Mouse (Mus musculus) left cerebral cortex, adult 9 months (tissue): Measurements from ENCODE around the gene Birc6.

Experiments used
- DNase-seq, 2 experiments: peaks; one replicate each; pipeline ENCODE4 v3.0.0; 2022; ENCODE audit warnings: low spot score in 2 of 2

The Birc6 gene

DNA sequence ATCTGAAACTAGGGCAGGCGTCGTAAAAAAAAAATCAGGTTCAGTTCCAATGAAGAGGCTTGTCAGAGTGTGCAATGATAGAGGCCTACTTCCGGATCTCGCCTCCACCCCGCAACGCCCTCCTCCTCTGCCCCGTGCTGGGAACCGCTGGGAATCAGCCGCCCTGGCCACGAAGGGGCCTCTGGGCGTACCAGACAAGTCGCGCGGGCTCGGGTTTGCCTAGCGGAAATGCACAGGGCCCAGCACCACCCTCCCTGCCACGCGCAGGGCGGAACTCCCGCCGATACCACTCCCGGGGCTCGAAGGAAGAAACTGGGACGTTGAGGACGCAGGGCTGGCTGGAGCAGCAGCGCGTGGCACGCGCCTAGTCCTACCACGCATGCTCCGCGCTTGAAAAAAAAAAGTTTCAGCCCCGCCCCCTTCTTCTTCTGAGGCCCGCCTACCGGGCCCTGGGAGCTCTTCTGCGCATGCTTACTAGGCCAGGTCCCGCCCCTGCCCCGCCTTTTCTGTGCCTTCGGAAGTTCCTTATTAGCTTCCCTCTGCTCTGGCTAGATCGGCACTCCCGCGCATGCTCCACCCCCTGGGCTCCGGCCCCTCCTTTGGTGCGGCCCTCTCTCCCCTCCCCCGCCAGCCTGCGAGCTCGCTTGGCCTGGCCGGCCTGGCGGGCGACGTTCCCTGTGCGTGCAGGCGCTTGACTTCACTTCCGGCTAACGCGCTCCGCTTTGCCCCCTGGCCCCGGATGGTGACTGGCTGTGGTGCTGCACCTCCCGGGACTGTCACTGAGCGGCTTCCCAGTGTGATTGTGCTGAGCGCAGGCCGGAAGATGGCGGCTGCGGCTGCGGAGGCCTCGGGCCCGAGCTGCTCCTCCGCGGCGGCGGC lies at the start of gene Birc6:
Birc6 (plus strand) TSS at position 567 of the 879 bp plus-strand sequence.
- DNase-seq, result peak; percentile 100

DNA sequence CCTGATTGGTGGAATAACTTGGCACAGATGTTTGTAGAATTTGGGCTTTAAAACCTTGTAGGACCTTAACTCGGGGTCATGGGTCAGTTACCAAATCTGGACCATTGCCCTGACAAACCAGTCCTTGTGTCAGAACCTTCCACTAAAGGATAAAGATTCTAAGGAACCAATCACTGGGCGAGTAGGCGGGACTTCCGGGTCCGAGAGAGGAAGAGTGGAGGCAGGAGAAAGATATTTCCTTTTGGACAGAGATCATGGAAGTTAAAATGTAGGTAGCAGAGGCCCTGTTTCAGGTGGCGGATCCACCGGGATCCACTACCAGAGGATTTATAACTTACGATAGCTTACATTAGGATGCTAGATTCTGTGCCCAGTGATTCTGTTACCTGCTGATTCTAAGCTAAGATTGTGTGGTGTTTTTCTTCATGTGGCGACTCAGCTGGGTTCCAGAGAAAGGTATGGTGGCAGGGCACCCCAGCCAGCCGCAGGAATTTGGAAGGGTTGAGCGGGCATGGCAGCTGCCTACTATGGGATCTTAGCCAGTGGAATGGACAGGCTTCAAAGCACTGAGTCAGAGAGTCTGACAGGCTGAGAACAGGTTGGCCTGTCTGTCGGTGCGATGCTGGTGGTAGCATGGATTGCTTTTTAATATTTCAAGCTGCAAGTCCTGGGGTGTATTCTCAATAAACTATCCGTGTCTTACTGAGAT lies 47.6 kb upstream of the Birc6 start:
- DNase-seq, result no peak

DNA sequence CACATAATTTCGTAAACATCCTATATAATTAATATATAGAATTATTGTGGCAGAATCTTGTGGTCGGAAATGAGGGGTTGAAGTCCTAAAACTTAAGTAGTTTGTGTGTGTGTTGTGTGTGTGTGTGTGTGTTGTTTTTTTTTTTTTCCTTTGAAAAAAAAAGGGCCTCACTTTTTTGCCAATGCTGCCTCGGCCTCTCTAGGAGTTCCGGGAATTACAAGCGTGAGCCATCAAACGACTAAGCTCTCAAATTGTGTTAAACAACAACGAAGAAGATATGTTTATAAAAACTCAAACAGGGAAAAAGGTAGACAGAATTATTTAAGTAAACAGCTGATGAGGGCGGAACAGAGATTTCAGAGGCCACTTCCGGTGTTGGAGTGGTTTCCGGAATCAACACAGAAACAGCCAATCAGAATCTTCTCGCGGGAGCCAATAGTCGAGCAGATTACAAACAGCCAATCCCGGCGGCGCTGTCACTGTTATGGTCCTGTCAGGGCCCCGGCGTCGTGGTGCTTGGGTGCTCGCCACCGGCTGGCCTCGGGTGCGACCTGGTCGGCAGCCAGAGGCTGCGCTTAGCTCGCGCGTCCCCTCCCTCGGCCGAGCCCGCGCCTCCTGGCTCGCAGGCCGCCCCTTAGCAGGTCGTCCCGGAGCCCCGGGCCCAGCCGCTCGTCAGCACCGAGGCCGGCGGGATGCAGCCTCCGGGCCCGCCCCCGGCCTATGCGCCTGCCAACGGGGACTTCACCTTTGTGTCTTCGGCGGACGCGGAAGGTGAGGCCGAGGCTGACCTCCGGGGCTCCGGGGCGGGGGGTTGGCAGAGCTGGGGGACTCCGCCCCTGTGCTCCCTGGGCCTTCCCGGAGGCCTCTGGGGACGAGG lies 38.8 kb upstream of the Birc6 start, which contains the start of gene Yipf4:
Yipf4 (plus strand) TSS at position 470 of the 877 bp plus-strand sequence.
- peak; percentile 91 to 99 for DNase-seq

- DNase-seq, result no peak
Measured at GRCm38 (mm10) chr17:74489901-74490220, 38.2 kb upstream of the Birc6 start.

GRCm38 (mm10) chr17:74491565-74491964 lies 36.5 kb upstream of the Birc6 start:
- no peak for DNase-seq

DNA sequence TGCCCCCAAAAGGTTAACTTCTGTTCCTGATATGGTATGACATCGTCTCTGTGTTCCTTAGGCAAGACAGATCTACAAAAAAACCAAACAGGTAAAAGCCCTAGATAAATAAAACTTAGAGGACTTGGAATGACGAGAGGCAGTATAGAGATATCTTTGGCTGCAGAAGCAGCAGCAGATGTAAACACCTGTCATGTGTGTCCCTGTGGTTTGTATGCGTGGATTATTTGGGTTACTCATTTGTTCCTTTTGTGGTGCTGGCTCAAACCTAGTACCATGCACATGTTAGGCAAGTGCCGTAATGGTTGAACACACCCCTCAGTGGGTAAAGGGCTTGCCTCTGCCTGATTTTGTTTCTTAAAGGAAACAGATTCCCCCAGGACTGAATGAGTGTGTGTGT lies 27.9 kb upstream of the Birc6 start:
- no peak for DNase-seq

GRCm38 (mm10) chr17:74501085-74501484 lies 27.0 kb upstream of the Birc6 start:
- no peak for DNase-seq

GRCm38 (mm10) chr17:74507934-74508333 lies 20.2 kb upstream of the Birc6 start:
- peak; percentile 27 to 39 for DNase-seq

GRCm38 (mm10) chr17:74508600-74508999 lies 19.5 kb upstream of the Birc6 start:
- DNase-seq, result no peak

DNA sequence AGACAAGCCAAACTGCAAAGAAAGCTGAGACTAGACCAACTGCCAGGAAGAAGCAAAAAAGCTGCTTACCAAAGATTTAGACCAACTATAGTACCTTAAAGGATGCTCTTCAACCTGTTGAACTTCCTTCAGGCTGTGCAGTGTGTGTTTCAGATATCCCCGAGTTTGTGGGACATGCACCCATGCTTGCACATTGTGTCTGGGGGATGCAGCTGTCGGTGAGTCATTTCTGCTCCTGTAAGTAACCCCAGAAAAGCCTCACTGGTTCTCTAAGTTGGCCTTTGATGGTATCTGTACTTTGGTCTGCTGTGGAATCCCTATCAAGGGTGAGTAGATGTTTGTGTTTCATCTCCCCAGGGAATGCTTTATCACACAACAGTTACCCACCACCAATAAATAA lies 15.8 kb upstream of the Birc6 start:
- DNase-seq, result no peak

DNA sequence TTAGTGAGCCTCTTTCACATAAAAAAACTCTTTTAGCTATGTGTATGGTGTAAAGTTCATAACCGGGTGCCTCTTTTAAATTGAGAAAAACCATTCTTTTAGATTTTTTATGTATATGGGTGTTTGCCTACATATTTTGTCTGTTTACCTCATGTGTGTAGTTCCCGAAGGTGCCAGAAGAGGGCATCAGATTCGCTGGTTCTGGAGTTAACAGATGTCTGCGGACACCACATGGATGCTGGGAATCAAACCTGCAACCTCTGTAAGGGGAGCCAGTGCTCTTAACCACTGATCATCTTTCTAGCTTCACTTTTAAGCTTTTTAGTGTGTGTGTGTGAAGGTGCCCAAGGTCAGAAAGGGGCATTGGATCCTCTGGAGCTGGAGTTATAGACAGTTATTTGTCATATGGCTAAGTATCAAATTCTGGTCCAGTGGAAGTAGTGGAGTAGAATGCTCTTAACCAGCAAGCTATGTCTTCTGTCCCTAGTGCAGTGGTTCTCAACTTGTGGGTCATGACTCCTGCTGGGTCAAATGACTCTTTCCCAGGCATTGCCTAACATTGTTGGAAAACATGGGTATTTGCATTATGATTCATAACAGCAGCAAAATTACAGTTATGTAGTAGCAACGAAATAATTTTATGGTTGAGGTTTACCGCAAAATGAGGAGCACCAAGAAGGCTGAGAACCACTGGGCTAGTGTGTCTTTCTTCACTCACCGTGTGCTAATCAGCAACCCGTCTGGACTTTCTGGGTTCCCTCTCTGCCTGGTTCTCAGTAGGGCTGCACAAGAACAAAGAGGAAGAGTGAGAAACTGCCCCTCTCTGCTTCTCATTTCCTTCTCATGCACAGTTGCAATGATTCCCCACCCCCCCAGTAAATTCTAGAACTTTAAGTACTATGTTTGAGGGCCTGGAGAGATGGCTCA lies 5.0 kb upstream of the Birc6 start:
- DNase-seq, result no peak

DNA sequence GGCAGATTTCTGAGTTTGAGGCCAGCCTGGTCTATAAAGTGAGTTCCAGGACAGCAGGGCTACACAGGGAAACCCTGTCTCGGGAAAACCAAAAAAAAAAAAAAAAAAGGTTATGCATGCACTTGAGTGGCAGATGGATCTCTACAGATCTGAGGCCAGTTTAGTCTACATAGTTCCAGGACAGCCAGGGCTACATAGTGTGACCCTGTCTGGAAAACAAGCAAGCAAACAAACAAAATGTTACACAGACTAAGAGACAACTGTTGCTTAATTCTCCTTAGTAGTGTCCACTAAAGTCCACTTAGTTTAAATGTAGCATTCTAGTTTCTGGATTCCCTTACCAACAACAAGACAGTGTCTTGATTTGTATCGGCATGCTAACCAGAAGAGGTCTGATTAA lies 2.0 kb upstream of the Birc6 start:
- DNase-seq, result no peak

DNA sequence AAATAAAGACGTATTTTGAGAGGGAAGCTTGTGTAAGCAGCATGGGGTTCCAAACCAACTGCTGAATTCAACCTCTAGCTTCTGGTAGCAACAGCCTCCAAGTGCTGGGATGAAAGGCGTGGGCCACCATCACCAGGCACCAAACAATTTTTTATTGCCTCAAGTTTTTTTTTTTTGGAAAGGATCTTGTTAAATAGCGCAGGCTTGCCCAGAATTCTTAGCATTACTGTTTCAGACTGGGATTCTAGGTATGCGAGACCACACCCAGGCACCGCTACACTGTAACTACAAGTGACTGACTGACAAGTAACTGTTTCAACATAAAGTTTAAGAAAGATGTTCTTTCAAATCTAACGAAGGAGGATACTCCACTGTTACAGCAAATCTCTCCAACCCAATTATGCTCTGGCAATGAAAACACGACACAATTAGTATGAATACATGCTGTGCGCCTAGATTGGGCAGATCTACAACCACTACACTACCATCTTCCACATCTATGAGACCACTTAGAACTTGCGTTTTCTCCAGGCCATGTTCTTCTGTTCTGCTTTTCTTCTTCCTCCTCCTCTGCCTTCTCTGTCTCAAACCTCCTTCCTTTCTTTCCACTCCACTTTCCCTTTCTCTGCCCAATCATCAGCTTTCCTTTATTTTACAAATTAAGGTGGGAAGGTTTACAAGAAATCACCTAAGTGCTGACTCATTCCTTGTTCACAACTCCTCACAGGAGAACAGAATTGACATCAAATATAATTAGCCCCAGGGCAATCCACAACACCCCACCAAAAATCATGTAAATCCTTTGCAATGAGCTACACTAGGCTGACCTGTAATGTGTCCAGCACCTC lies 1.1 kb upstream of the Birc6 start:
- peak in 1 of 2 experiments; percentile 2 for DNase-seq

- DNase-seq, result no peak
Measured at GRCm38 (mm10) chr17:74528648-74529532, 795 bp downstream of the Birc6 start.

- no peak for DNase-seq
Measured at GRCm38 (mm10) chr17:74529533-74529824, 1.4 kb downstream of the Birc6 start.

DNA sequence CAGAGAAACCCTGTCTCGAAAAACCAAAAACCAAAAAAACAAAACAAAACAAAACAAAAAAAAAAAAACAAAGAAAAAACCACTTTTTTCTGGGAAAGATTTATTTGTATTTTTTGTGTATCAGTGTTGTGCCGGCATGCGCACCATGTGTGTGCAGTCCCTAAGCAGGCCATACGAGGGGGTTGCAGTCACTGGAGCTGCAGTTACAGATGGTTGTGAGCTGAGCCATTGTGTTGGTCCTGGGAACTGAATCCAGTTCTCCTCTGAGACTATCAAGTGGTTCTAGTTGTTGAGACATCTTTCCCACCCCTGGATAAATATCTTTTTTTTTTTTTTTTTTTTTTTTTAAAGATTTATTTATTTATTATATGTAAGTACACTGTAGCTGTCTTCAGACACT lies 6.9 kb downstream of the Birc6 start:
- no peak for DNase-seq

DNA sequence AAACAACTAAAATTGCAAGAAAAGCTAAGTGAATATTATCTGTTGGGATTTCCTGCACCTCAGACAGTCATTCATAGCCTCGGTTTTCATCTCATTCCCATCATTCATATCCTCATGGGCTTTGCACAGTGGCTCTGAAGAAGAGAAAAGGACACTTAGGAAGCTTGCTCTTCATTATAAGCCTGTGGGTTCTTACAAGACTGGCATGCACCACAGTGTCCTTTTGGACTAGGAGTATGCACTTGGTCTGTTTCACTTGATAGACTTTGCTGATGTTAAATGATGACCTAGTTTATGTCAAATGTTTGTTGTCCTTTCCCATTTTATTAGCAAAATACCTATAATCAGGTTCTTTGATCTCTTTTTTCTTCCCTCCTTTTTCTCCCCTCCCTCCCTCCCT lies 9.4 kb downstream of the Birc6 start:
- no peak for DNase-seq

DNA sequence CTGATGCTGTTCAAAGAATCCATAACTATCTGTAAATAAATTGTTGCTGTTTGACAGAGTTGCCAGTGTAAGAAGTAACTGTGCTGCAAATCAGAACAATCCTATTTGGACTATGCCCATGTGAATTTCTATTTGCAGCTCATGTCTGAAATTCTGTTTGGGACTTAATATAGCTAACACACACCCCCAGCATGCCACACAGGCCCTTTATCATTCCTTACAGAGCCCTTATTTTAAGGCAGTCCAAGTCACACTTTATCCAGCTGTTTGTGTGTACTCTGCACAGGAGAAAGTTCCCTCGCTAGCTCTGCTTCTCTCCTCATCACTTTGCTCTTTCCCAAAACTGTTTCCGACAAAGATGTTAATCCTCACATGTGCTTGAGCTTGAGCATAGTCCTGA lies 15.5 kb downstream of the Birc6 start:
- no peak for DNase-seq

DNA sequence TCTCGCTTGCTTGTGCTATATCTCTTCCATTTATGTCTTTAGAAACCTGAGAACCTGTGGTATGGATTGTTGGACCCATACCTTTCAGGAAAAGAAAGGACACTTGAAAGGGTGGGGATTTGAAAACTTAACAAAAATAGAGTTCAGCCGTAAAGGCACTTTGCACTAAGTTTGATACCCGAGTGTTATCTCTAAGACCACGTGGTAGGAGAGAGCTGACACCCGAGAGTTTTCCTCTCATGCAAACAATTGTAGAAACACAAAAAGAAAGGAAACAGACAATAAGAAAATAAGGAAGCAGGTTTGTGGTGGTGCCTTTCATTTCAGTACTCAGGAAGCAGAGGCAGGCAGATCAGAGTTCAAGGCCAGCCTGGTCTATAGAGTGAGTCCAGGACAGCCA lies 26.0 kb downstream of the Birc6 start:
- DNase-seq, result no peak
